Mouse (Mus musculus) heart, embryonic 14.5 days (tissue): Measurements from ENCODE around the gene Hpf1. TPM values are rescaled to one million over a fixed set of nuclear protein-coding genes. Genes with fewer than 3 reads are reported as not detected.

ENCODE experiments used
- ATAC-seq: fragments of 200-750 bp; cut with Nextera tagmentation; 2 replicates; pipeline ENCODE4 v1.8.0; 2017; ENCODE audit warnings: low read depth, moderate TSS enrichment; ENCODE audit not compliant: insufficient number of reproducible peaks, insufficient read depth, low FRiP score
- H3K27ac ChIP-seq, 2 experiments: fragments of 200-500 bp in 1 of 2; fragments of 300-500 bp in 1 of 2; sonication (generic) in 1 of 2; replicated peaks in 1 of 2; 2 replicates each; pipeline ENCODE4 v1.5.1; 2012 to 2014; ENCODE audit warnings: low read depth in 2 of 2, low read length in 2 of 2, control low read depth in 1 of 2, mild to moderate bottlenecking in 1 of 2, mixed read lengths in 1 of 2; ENCODE audit not compliant: control insufficient read depth in 1 of 2, insufficient read depth in 1 of 2
- H3K27me3 ChIP-seq: fragments of 300-500 bp; sonication (generic); 2 replicates; pipeline ENCODE4 v1.6.1; 2014; ENCODE audit warnings: mild to moderate bottlenecking, low read length, control low read depth; ENCODE audit not compliant: control insufficient read depth, insufficient read depth
- H3K36me3 ChIP-seq: fragments of 300-500 bp; sonication (generic); 2 replicates; pipeline ENCODE4 v1.6.1; 2014; ENCODE audit warnings: mild to moderate bottlenecking, control low read depth, low read length, mixed read lengths; ENCODE audit not compliant: control insufficient read depth, insufficient read depth
- H3K4me1 ChIP-seq, 2 experiments: fragments of 200-500 bp in 1 of 2; fragments of 300-500 bp in 1 of 2; sonication (generic) in 1 of 2; 2 replicates each; pipeline ENCODE4 v1.6.1; 2012 to 2014; ENCODE audit warnings: low read length in 2 of 2, control low read depth in 1 of 2, mixed read lengths in 1 of 2; ENCODE audit not compliant: control insufficient read depth in 2 of 2, insufficient read depth in 2 of 2
- H3K4me2 ChIP-seq: fragments of 300-500 bp; sonication (generic); 2 replicates; pipeline ENCODE4 v1.6.1; 2014; ENCODE audit warnings: mild to moderate bottlenecking, low read length
- H3K4me3 ChIP-seq, 2 experiments: fragments of 200-500 bp in 1 of 2; fragments of 300-500 bp in 1 of 2; sonication (generic) in 1 of 2; 2 replicates each; pipeline ENCODE4 v1.5.1; 2012 to 2014; ENCODE audit warnings: low read length in 2 of 2, mild to moderate bottlenecking in 2 of 2, control low read depth in 1 of 2, low read depth in 1 of 2, moderate library complexity in 1 of 2; ENCODE audit not compliant: control insufficient read depth in 1 of 2, insufficient read depth in 1 of 2
- H3K9ac ChIP-seq: fragments of 300-500 bp; sonication (generic); 2 replicates; pipeline ENCODE4 v1.6.1; 2014; ENCODE audit warnings: mild to moderate bottlenecking, low read length
- H3K9me3 ChIP-seq: fragments of 300-500 bp; sonication (generic); 2 replicates; pipeline ENCODE4 v1.6.1; 2016; ENCODE audit warnings: low read length, control low read depth; ENCODE audit not compliant: control insufficient read depth
- WGBS: fragments of 180-500 bp; shearing (Covaris S2); extraction: QIAGEN DNeasy Blood & Tissue Kit; methylation state at CpG from one replicate; pipeline ENCODE4 v1.1.7; 2014; 5-methylcytosine and 5-hydroxymethylcytosine counted together
- polyA plus RNA-seq: library from polyadenylated mRNA; unstranded; fragments of >200 nt; fragmentation: Nextera tagmentation; extraction: Ambion mirVana; gene quantifications from 2 replicates; pipeline ENCODE4 v1.2.1, GENCODE M21; 2014

The Hpf1 gene
- polyA plus RNA-seq, 1 experiment from 2014 or later, result 51.2 TPM

DNA sequence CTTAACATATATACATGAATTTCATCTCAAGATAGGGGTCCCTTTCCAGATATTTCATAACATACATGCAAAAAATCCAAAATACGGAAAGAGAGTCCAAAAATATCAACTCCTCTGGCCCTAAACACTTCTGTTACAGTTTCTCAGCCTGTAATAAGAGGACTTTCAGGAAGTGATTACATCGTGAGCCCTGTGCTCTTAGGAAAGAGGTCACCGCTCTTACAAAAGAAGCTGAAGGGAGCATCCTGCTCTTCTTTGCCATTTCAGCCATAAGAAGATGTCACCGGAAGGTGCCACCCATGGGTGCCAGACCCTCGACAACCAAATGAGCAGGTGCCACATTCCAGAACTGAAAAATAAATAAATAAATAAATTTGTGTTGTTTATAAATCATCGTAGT is 28.4 kb upstream of the Hpf1 start:
- WGBS, result 83% methylated on average over 6 of the region's 6 CpGs
- Histone ChIP-seq H3K4me1 (peaks cover 0 to 2% of the 10 kb centered on the region in 2 experiments; a peak in 2 of 4 replicates), H3K4me2 (no peak overlapping the region), H3K9me3 (no peaks in the 10 kb centered on the region), H3K27me3 (no peaks in the 10 kb centered on the region), H3K9ac (no peak overlapping the region), H3K36me3 (no peaks in the 10 kb centered on the region), H3K4me3 (no peak overlapping the region), H3K27ac (no peak overlapping the region)
- no peak for ATAC-seq

DNA sequence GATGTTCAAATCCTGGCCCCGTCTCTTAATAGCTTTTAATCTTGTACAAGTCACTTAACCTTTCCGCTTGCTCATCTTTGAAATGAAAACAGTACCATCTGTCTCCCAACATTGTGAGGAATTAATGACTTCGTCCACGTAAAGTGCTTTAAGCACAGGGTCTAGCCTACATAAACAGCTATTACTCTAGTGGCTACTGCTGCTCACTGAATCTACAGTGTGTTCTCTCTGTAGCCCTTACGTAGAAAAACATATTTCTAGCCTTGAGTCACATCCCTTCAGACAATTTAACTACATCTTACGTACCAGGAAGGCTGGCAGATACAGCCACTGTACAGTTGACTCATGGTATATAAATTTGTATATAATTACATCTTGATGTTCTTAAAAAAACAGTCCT is 25.3 kb upstream of the Hpf1 start:
- no peak overlapping the region for H3K27ac ChIP-seq
- no peak overlapping the region for H3K4me3 ChIP-seq
- WGBS, result 80% methylated on average over 6 of the region's 6 CpGs
- no peaks in the 10 kb centered on the region for H3K9me3 ChIP-seq
- no peak for ATAC-seq
- H3K9ac ChIP-seq, result no peak overlapping the region
- H3K36me3 ChIP-seq, result no peaks in the 10 kb centered on the region
- no peaks in the 10 kb centered on the region for H3K27me3 ChIP-seq
- peaks cover 0 to 10% of the 10 kb centered on the region in 2 experiments; a peak in 2 of 4 replicates for H3K4me1 ChIP-seq
- no peak overlapping the region for H3K4me2 ChIP-seq

DNA sequence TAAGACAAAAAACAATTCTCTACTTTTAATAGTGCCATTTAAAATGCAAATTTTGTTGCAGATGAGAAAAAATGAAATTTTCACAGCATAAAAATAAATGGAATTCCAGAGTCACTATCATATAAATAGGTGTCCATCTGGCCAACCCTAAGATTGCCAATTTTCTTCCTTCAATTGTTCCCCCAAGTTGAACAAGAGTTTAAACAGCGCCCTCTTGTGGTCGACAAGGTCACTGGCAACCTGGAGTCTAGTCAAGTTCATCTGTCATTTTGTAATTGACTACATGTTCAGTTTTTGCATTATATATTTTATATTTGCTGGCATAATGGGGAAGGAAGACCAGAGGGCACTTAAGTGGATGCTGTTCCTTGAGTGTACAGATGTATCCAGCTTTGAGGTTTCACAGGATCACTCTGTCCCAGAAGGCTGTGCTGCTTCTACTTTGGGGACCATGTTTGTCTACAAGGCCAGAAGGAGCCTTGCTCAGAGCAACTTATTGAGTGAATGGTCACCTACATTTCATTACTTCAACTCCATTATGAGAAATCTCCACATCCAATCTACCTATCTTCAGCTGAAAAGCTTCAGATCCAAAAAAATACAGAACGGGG is 24.6 kb upstream of the Hpf1 start:
- no peak overlapping the region for H3K4me3 ChIP-seq
- H3K36me3 ChIP-seq, result no peaks in the 10 kb centered on the region
- ATAC-seq, result no peak
- H3K27ac ChIP-seq, result no peak overlapping the region
- 34% methylated on average over 3 of the region's 3 CpGs for WGBS
- H3K4me2 ChIP-seq, result no peak overlapping the region
- H3K9ac ChIP-seq, result no peak overlapping the region
- peaks cover 0 to 10% of the 10 kb centered on the region in 2 experiments; a peak in 2 of 4 replicates for H3K4me1 ChIP-seq
- no peaks in the 10 kb centered on the region for H3K27me3 ChIP-seq
- H3K9me3 ChIP-seq, result no peaks in the 10 kb centered on the region

DNA sequence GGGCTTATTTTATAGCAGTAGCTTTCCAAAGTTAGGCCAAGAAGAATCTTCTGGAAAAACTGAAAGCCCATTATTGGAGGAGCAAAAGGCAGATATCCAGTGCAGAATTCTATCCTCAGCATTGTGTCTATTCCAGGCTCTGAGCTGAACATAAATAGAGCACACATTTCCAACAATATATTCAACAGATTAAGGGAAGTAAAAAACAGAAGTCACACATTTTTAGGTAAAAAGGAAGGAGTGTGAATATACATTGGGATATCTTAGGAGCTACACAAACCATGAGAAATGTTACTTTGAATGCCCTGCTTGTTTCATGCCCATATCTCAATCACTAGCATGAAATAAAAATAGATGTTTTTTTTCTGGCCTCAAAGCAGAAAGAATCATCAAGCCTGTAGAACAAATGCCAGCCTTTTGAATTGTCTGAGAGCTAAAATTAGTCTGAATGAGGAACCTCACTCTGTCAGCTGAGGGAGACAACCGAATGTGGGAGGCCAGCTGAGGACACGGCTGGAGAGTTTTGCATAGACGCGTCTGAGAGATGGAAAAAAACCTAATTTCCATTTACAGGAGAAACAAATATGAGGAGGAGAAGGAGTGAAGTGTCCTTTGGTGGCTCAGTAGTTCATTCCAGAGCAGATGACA is 22.6 kb upstream of the Hpf1 start:
- no peak for ATAC-seq

DNA sequence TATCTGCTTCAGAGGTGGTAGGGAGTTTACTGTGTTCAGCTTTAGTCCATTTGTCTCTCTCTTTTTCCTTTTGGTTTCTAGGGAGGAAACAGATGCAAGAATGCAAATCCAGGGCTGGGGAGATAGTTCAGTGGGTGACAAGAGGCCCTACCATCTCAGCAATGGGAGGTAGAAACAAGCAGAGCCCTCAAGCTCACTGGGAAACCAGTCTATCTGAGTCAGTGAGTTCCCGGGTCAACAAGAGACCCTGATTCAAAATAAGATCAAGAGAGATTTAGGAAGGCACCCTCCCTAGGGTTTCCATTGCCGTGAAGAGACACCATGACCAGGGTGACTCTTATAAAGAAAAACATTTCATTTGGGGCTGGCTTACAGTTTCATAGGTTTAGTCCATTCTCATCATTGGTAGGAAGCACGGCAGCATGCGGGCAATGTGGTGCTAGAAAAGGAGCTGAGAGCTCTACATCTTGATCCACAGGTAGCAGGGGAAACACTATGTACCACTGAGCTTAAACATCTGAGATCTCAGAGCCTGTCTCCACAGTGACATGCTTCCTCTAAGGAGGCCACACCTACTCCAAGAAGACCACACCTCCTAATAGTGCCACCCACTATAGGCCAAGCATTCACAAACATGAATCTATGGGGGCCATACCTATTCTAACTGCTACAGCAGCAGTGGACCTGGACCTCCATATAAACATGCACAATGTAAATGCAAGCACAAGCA is 21.8 kb upstream of the Hpf1 start:
- H3K9ac ChIP-seq, result no peak overlapping the region
- H3K36me3 ChIP-seq, result no peaks in the 10 kb centered on the region
- H3K27ac ChIP-seq, result no peak overlapping the region
- peaks cover 0 to 10% of the 10 kb centered on the region in 2 experiments; a peak in 2 of 4 replicates for H3K4me1 ChIP-seq
- WGBS, result 84% methylated on average over 4 of the region's 4 CpGs
- no peaks in the 10 kb centered on the region for H3K9me3 ChIP-seq
- H3K4me2 ChIP-seq, result no peak overlapping the region
- H3K27me3 ChIP-seq, result no peaks in the 10 kb centered on the region
- no peak for ATAC-seq
- H3K4me3 ChIP-seq, result no peak overlapping the region

More for the DNA sequence above, 22.6 kb upstream of the Hpf1 start:
- Histone ChIP-seq H3K9me3 (no peaks in the 10 kb centered on the region), H3K27me3 (no peaks in the 10 kb centered on the region), H3K27ac (no peak overlapping the region), H3K36me3 (no peaks in the 10 kb centered on the region), H3K4me1 (peaks cover 0 to 10% of the 10 kb centered on the region in 2 experiments; a peak in 2 of 4 replicates), H3K4me2 (no peak overlapping the region), H3K4me3 (no peak overlapping the region), H3K9ac (no peak overlapping the region)
- WGBS, result 29% methylated on average over 4 of the region's 4 CpGs

DNA sequence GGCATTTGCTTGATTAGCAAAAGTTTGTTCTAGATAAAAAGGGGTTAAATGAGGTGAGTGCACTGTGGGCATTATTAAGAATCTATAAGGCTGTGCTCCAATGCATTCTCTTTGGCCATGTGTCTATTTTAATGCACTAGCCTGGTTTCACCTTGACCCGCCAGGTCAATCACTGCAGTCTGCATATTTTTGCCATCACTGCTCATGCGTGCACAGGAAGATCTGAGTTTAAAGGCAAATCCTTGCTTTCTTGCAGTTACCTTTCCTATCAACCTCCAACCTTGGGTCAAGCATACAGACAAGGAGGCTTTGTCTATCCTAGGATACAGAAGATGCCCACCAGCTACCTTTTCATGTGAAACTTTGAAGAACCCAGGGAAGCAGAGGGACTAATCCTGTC is 20.5 kb upstream of the Hpf1 start:
- H3K4me1 ChIP-seq, result peaks cover 0 to 10% of the 10 kb centered on the region in 2 experiments; a peak in 1 of 4 replicates
- no peaks in the 10 kb centered on the region for H3K9me3 ChIP-seq
- no peak overlapping the region for H3K4me2 ChIP-seq
- ATAC-seq, result no peak
- H3K4me3 ChIP-seq, result no peak overlapping the region
- WGBS, result 79% methylated on average over 2 of the region's 2 CpGs
- H3K27ac ChIP-seq, result no peak overlapping the region
- no peaks in the 10 kb centered on the region for H3K27me3 ChIP-seq
- H3K9ac ChIP-seq, result no peak overlapping the region
- H3K36me3 ChIP-seq, result no peaks in the 10 kb centered on the region

DNA sequence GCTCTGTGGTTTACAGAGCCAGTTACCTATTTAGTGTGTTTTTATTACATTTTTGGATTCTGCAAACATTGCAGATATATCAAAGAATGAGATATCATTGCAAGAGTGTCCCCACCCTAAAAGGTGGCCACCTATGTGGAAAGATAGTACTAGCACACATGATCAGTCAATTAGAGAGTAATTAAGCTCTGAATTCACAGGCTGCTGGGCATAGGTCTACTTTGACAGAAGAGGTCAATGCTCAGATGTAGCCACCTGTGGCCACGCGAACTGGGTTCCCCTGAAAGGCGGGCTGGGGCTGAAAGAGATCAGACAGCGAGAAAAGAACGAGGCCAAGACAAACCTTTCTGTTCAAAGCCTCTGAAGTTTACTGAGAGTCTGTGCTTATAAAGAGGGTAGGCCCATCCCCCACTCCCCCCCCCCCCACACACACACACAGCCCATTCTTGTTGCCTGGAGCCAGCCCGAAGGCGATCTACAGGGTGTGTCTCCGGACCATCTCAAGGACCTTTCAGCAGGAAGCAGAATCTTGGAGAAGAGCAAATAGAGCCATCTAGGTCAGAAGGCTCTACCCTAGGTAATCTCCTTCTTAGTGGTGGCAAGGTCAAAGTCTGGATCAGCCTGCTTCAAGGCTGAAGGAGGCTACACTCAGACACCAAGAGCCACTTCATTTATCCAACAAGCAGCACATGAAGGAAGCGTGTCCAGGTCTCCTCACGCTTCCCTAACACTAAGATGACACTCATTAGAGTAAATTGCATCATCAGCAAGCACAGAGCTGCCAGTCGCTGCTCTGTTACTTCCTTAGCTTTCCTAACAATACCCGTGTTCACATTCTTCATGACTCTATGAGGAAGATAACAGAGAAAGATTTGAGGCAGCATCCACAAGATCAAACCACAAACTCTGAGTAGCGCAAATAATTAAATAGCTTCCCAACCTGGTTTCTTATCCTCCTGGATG is 19.7 kb upstream of the Hpf1 start:
- Histone ChIP-seq H3K4me1 (peaks cover 0 to 10% of the 10 kb centered on the region in 2 experiments; a peak in 1 of 4 replicates), H3K9me3 (no peaks in the 10 kb centered on the region), H3K9ac (no peak overlapping the region), H3K4me3 (no peak overlapping the region), H3K36me3 (no peaks in the 10 kb centered on the region), H3K27ac (no peak overlapping the region), H3K4me2 (no peak overlapping the region), H3K27me3 (no peaks in the 10 kb centered on the region)
- WGBS, result 83% methylated on average over 13 of the region's 13 CpGs
- ATAC-seq, result no peak
